Mouse (Mus musculus) ES-CJ7 (cell line): ENCODE measurements around the gene Shq1.

ENCODE experiments used
- DNase-seq: peaks from one replicate; pipeline ENCODE4 v3.0.0; 2011; ENCODE audit warnings: low read depth, low spot score

The Shq1 gene

GRCm38 (mm10) chr6:100603702-100604101 lies 67.3 kb downstream of the Shq1 start:
- DNase-seq, result no peak

- DNase-seq, result no peak
These were observed 69.3 kb downstream of the Shq1 start for GRCm38 (mm10) chr6:100601634-100602033.

GRCm38 (mm10) chr6:100593857-100594256 lies 77.1 kb downstream of the Shq1 start:
- DNase-seq, result no peak

- no peak for DNase-seq
These were observed 78.0 kb downstream of the Shq1 start for GRCm38 (mm10) chr6:100592991-100593390.

GRCm38 (mm10) chr6:100590602-100591001 lies 80.4 kb downstream of the Shq1 start:
- DNase-seq, result no peak

GRCm38 (mm10) chr6:100588876-100589275 lies 82.1 kb downstream of the Shq1 start:
- no peak for DNase-seq

GRCm38 (mm10) chr6:100586758-100587157 lies 84.2 kb downstream of the Shq1 start:
- no peak for DNase-seq

GRCm38 (mm10) chr6:100581951-100582350 lies 89.0 kb downstream of the Shq1 start:
- DNase-seq, result no peak

- DNase-seq, result no peak
These were observed 89.9 kb downstream of the Shq1 start for GRCm38 (mm10) chr6:100581056-100581455.

GRCm38 (mm10) chr6:100577590-100577989 lies 93.4 kb downstream of the Shq1 start:
- DNase-seq, result no peak

- DNase-seq, result no peak
These were observed 94.8 kb downstream of the Shq1 start for GRCm38 (mm10) chr6:100576171-100576570.

GRCm38 (mm10) chr6:100566774-100567173 lies 104.2 kb downstream of the Shq1 start:
- no peak for DNase-seq

- DNase-seq, result no peak
These were observed 106.4 kb downstream of the Shq1 start for GRCm38 (mm10) chr6:100564516-100564915.

- peak; percentile 88 for DNase-seq
These were observed 107.2 kb downstream of the Shq1 start for GRCm38 (mm10) chr6:100563552-100564341.

GRCm38 (mm10) chr6:100562719-100563551 lies 108.0 kb downstream of the Shq1 start:
- peak; percentile 60 for DNase-seq

- no peak for DNase-seq
These were observed 112.9 kb downstream of the Shq1 start for GRCm38 (mm10) chr6:100558057-100558456.

GRCm38 (mm10) chr6:100542154-100542997 lies 128.6 kb downstream of the Shq1 start:
- no peak for DNase-seq

GRCm38 (mm10) chr6:100539698-100540097 lies 131.3 kb downstream of the Shq1 start:
- DNase-seq, result peak; percentile 36

GRCm38 (mm10) chr6:100538570-100538969 lies 132.4 kb downstream of the Shq1 start:
- peak; percentile 70 for DNase-seq

- DNase-seq, result peak; percentile 42
These were observed 133.0 kb downstream of the Shq1 start for GRCm38 (mm10) chr6:100537987-100538386.

GRCm38 (mm10) chr6:100537042-100537441 lies 133.9 kb downstream of the Shq1 start:
- no peak for DNase-seq

GRCm38 (mm10) chr6:100533364-100533763 lies 137.6 kb downstream of the Shq1 start:
- no peak for DNase-seq
